Mouse (Mus musculus) spleen, embryonic (tissue): ENCODE results near the gene Olfr789.

ENCODE experiments used
- CTCF ChIA-PET: fragments of 350-600 bp; sonication (Branson Sonifier 250); formaldehyde crosslinking; loops from one replicate; lab custom pipeline; 2022; lab: Charles Lee

The Olfr789 gene

GRCm38 (mm10) chr10:129484452-129484851 is at the start of gene Olfr789:
TSS of gene Olfr789 (plus strand) at chr10:129484752.
- CTCF ChIA-PET = no interaction called here

GRCm38 (mm10) chr10:129461562-129461961 is 23.0 kb upstream of the Olfr789 start, which contains the start of gene Olfr787:
TSS of gene Olfr787 (plus strand) at chr10:129461862.
- CTCF ChIA-PET = no interaction called here

GRCm38 (mm10) chr10:129470698-129471097 is 13.9 kb upstream of the Olfr789 start, which contains the start of gene Olfr788:
TSS of gene Olfr788 (plus strand) at chr10:129470998.
- CTCF ChIA-PET = no interaction called here

- CTCF ChIA-PET = no interaction called here
These were observed 11.3 kb upstream of the Olfr789 start for GRCm38 (mm10) chr10:129473256-129473655.

- CTCF ChIA-PET = no interaction called here
These were observed 10.8 kb upstream of the Olfr789 start for GRCm38 (mm10) chr10:129473723-129474122.

- CTCF ChIA-PET = no interaction called here
These were observed 5.5 kb downstream of the Olfr789 start for GRCm38 (mm10) chr10:129490101-129490500.

GRCm38 (mm10) chr10:129498192-129498591 is 13.6 kb downstream of the Olfr789 start, which contains the start of gene Olfr790:
TSS of gene Olfr790 (plus strand) at chr10:129498492.
- CTCF ChIA-PET = no interaction called here

GRCm38 (mm10) chr10:129521492-129521891 is 36.9 kb downstream of the Olfr789 start, which contains the start of gene Olfr791:
TSS of gene Olfr791 (plus strand) at chr10:129521792.
- CTCF ChIA-PET = no interaction called here

GRCm38 (mm10) chr10:129538862-129539261 is 54.3 kb downstream of the Olfr789 start, which contains the start of gene Olfr792:
TSS of gene Olfr792 (plus strand) at chr10:129539162.
- CTCF ChIA-PET = no interaction called here
